Mouse (Mus musculus): ENCODE measurements around the gene Nr1h4. TPM values are rescaled to one million over a fixed set of nuclear protein-coding genes. Genes with fewer than 3 reads are reported as not detected.

Gene Nr1h4
- total RNA-seq, 2 experiments from 2014 or later = not detected

Other genes with a start within 250 kb of the Nr1h4 start
- not detected in 2 replicates for gene Ano4, start 188.8 kb downstream of the Nr1h4 start, total RNA-seq (2015; ENCODE audit: low replicate concordance)
- gene Ano4, start 188.8 kb downstream of the Nr1h4 start, total RNA-seq (2017; ENCODE audit: low replicate concordance) = not detected in 2 replicates
- 6.3 and 7.7 TPM in 2 replicates for gene Gas2l3, start 89.6 kb downstream of the Nr1h4 start, total RNA-seq (2015; ENCODE audit: low replicate concordance)
- 7.4 and 14.8 TPM in 2 replicates for gene Gas2l3, start 89.6 kb downstream of the Nr1h4 start, total RNA-seq (2017; ENCODE audit: low replicate concordance)
- gene Slc17a8, start 87.7 kb upstream of the Nr1h4 start, total RNA-seq (2015; ENCODE audit: low replicate concordance) = 0.63 and 0.96 TPM in 2 replicates
- gene Slc17a8, start 87.7 kb upstream of the Nr1h4 start, total RNA-seq (2017; ENCODE audit: low replicate concordance) = not detected in 2 replicates
- 8.6 and 14.4 TPM in 2 replicates for gene Scyl2, start 152.7 kb upstream of the Nr1h4 start, total RNA-seq (2015; ENCODE audit: low replicate concordance)
- 8.0 and 20.2 TPM in 2 replicates for gene Scyl2, start 152.7 kb upstream of the Nr1h4 start, total RNA-seq (2017; ENCODE audit: low replicate concordance)
- 5.6 and 8.8 TPM in 2 replicates for gene Actr6, start 198.7 kb upstream of the Nr1h4 start, total RNA-seq (2015; ENCODE audit: low replicate concordance)
- gene Actr6, start 198.7 kb upstream of the Nr1h4 start, total RNA-seq (2017; ENCODE audit: low replicate concordance) = 3.2 and 8.1 TPM in 2 replicates
- gene Uhrf1bp1l, start 211.4 kb upstream of the Nr1h4 start, total RNA-seq (2015; ENCODE audit: low replicate concordance) = 11.7 and 14.4 TPM in 2 replicates
- gene Uhrf1bp1l, start 211.4 kb upstream of the Nr1h4 start, total RNA-seq (2017; ENCODE audit: low replicate concordance) = 7.4 and 9.5 TPM in 2 replicates